Mouse (Mus musculus): ENCODE results near the gene Catspere2. TPM values are rescaled to one million over a fixed set of nuclear protein-coding genes. Genes with fewer than 3 reads are reported as not detected.
"Not testable (repeated sequence)": the region's sequence is repeated elsewhere in the genome, so short reads cannot be mapped to it uniquely, and the experiment has no call there.

Gene Catspere2
- under 1 TPM; 0.07 to 0.09 TPM for total RNA-seq (2021)
- long read RNA-seq, experiment 1, partial matches to known transcripts, result 0 of 5 reads
- long read RNA-seq, experiment 1, other reads (novel, unspliced or antisense), result 5 of 5 reads
- long read RNA-seq, experiment 2, partial matches to known transcripts, result 0 of 2 reads
- long read RNA-seq, experiment 2, other reads (novel, unspliced or antisense), result 2 of 2 reads

DNA sequence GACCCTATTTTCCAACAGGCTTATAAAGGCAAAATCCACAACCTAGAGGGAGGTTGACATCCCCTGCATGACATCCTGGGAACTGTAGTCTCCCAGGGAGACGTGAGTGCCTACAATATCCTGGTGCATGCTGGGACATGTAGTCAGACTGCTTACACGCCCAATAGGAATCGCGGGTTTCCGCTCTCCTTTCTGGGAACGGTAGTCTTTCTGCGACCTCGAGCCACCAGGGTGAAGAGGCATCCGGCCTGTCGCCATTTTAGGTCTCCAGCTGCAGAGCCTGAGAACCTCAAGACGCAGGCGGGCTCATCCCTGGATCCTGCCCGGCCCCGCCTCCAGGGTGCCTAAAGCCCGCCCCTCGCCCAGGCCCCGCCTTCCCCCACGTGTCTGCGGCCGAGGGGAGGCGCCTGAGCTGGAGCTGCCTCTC, at the start of gene Catspere2:
Gene Catspere2, plus strand, starts transcription at position 400 of the 427 bp plus-strand sequence.
- DNase-seq (ENCODE audit: low spot score), result peak; percentile 98

DNA sequence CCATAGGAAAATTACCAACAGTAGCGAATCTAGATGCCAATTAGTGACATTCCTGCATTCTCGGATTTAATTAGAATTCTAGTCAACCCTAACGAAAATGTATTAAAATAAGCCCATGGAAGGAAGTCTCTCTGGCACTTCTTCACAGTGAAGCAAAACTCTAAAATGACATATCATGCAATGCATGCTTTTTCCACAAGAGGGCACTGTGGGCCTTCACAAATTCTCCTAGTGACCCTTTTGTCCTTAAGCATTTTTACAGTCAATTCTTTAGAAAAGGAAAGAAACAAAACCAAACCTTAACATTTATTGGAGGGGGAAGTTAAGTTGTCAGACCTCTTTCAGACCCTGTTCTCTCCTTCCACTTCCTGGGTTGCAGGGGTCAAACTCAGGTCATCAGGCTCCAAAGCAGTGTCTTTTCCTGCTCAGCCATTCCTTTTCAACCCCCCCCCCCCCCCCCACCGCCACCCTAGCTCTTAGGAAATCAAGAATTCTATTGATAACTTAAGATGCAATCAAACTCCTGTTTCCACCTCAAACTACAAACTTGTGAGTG, 42.7 kb upstream of the Catspere2 start:
- DNase-seq (ENCODE audit: low spot score), result not testable (repeated sequence)

DNA sequence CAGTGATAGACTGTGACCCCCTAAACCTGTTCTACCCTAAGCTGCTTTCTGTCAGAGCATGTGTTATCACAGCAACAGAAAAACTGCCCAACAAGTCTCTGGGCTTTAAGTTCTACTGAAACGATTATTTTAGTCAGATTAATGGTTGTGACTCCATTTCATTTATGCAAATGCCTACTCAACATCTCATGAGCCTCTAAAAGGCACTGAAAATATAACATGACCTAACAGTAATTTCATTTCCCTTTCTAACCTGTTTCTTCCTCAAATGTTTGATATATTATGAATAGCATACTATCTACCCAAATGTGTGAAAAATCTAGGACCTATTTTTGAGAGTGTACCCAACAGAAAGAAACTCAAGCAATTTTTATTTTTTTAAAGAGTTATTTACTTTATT, 1.9 kb upstream of the Catspere2 start:
- no peak for DNase-seq (ENCODE audit: low spot score)

DNA sequence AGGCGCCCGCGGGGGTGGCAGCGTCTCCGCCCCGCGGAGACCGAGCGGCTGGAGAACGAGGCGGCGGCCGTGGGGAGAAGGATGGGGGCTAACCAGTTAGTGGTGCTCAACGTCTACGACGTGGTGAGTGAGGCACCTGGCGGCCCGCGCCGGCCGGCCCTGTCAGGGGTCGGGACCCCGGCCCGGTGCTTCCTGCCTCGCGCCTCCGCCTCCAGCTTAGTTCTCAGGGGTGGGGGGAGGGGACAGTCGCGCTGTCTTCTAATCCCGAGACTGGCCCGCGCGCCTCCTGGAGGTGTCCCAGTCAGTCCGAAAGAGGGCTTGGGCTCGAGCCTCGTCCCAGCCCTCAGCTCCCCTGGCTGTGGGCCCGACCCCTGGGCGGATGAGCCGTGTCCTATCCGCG, 359 bp downstream of the Catspere2 start:
- not testable (repeated sequence) for DNase-seq (ENCODE audit: low spot score)

DNA sequence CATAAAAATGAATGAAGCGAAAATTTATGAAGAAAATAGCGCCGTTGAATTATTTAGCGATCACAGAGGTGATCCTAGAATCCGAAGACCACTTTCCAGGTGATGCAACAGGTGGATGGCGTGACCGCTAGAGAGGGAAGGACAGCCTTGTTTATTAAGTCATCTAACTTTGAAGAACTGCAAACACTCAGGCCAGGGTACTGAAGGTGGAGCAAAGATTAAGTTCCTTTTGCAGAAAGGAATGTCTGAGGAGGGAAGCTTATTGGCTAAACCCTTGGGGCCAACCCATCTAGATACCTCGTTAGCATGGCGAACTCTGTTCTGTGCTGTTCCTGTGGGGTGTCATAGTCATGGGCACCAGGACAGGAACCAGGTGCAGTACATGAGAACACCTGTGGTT, 983 bp downstream of the Catspere2 start:
- DNase-seq (ENCODE audit: low spot score), result no peak

DNA sequence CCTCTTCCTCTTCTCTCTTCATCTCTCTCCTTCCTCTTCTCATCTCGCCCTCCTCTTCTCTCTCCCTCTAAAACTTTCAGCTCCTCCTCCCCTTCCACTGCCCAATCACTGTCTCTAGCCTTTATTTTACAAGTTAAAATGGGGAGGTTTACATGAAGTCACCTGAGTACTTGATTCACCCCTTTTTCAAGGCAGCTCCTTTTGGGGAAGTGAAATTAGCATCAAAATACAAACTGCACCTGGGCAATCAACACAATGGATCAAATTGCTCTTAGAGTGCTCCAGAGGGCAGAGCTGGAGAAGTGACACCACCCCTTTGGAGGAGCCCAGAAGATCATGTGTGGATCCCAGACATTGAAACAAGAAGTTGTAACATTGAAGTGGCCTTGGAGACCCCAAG, 4.3 kb downstream of the Catspere2 start:
- DNase-seq (ENCODE audit: low spot score), result not testable (repeated sequence)

GRCm38 (mm10) chr1:178072798-178073197, 89.6 kb downstream of the Catspere2 start:
- DNase-seq (ENCODE audit: low spot score), result not testable (repeated sequence)

DNA sequence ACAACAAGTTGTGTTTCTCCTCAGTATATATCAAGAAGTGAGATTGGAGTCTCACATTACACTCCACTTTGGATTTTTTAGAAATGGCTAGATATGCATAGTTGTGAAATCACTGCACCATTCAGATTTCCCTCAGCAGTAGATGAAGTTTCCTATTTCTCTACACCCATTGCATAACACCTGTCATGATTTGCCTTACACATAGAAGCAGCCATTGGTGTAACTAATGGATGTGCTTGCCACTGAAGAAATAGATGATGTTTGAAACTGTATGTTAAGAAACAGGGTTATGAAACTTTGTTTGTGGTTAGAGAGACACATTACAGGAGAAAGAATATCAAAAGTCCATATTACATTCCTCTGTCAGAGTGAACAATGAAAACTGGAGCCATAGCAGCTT, 114.6 kb downstream of the Catspere2 start:
- not testable (repeated sequence) for DNase-seq (ENCODE audit: low spot score)

DNA sequence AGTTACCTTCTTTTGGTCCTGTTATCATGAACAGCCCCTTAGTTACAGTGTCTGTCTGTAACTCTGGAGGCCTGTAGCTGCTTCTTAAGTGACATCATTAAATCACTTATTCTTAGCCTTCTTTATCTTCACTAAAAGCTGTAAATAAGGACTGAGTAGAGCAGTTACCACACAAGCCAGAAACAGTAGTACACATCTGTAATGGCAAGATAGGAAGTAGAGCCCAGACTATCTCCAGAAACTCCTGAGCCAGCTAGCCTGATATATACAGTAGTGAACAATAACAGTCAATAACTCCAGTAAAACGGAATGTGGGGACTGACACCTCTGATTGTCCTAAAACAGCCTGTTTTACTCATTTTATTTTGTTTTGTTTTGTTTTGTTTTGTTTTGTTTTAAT, 125.3 kb downstream of the Catspere2 start:
- DNase-seq (ENCODE audit: low spot score), result not testable (repeated sequence)

DNA sequence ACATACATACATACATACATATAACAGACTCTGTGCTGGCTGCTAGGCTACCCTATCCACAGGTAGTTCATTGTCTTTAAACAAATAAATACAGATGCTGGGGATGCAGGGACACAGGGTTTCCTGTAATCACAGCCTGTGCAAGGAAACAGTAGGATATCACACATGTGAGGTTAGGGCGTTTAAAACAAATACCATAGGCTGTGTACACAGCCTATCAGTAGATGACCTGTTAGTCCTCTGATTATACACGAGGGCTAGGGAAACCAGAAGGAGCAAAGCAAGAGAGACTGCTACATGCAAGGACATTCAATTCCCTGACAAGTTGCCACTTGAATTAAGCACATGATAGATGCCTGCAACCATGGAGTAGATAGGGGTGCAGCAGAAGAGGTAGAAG, 139.0 kb downstream of the Catspere2 start:
- DNase-seq (ENCODE audit: low spot score), result not testable (repeated sequence)

GRCm38 (mm10) chr1:178134288-178134687, 151.1 kb downstream of the Catspere2 start:
- no peak for DNase-seq (ENCODE audit: low spot score)

GRCm38 (mm10) chr1:178146513-178146912, 163.3 kb downstream of the Catspere2 start:
- DNase-seq (ENCODE audit: low spot score), result peak; percentile 36

DNA sequence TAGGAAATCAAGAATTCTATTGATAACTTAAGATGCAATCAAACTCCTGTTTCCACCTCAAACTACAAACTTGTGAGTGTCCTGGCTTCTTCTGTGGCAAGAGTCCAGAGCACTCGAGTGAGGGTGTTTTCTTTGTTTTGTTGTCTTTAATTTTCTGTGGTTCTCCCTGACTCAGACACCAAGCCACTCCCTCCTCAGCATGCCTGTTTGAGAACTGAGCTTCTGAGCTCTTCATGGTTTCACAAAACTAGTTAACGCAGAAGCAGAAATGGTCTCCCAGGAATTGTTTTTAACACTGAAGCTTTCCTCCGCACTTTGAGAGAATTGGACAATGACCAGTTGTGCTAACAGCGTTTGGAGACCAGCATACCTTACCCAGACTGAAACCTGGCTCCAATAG, 163.7 kb downstream of the Catspere2 start:
- DNase-seq (ENCODE audit: low spot score), result not testable (repeated sequence)

GRCm38 (mm10) chr1:178182251-178182650, 199.0 kb downstream of the Catspere2 start:
- no peak for DNase-seq (ENCODE audit: low spot score)

GRCm38 (mm10) chr1:178185591-178185990, 202.4 kb downstream of the Catspere2 start:
- no peak for DNase-seq (ENCODE audit: low spot score)

DNA sequence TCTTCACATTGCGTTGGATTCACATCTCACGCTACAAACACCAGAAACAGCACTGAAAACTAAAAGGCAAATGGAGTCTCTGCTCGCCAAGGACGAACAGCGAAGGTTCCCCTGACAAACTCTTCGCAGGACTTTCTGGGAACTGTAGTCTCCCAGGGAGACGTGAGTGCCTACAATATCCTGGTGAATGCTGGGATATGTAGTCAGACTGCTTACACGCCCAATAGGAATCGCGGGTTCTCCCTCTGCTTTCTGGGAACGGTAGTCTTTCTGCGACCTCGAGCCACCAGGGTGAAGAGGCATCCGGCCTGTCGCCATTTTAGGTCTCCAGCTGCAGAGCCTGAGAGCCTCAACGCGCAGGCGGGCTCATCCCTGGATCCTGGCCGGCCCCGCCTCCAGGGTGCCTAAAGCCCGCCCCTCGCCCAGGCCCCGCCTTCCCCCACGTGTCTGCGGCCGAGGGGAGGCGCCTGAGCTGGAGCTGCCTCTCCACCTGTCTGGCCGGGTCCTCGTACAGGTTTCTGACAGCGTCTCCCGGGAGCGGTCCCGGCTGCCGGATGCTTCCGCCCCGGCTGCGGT, 204.1 kb downstream of the Catspere2 start, which contains the start of gene Desi2:
Gene Desi2, plus strand, starts transcription at position 202 of the 576 bp plus-strand sequence.
- peak; percentile 97 for DNase-seq (ENCODE audit: low spot score)

DNA sequence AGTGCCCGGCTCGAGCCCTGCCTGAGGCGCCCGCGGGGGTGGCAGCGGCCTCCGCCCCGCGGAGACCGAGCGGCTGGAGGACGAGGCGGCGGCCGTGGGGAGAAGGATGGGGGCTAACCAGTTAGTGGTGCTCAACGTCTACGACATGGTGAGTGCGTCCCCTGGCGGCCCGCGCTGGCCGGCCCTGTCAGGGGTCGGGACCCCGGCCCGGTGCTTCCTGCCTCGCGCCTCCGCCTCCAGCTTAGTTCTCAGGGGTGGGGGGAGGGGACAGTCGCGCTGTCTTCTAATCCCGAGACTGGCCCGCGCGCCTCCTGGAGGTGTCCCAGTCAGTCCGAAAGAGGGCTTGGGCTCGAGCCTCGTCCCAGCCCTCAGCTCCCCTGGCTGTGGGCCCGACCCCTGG, 204.6 kb downstream of the Catspere2 start:
- not testable (repeated sequence) for DNase-seq (ENCODE audit: low spot score)

DNA sequence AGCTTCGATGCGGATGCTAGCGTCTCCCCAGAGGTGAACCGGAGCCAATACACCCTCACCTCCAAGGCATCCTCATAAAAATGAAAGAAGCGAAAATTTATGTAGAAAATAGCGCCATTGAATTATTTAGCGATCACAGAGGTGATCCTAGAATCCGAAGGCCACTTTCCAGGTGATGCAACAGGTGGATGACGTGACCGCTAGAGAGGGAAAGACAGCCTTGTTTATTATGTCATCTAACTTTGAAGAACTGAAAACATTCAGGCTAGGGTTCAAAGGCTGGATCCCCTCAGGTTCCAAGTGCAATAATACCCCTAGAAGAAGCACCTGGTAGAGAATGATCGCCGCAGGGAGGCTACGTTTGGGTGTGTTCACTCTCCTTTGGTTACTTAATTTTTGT, 205.2 kb downstream of the Catspere2 start:
- DNase-seq (ENCODE audit: low spot score), result no peak

GRCm38 (mm10) chr1:178205701-178206325, 222.6 kb downstream of the Catspere2 start:
- peak; percentile 20 for DNase-seq (ENCODE audit: low spot score)

DNA sequence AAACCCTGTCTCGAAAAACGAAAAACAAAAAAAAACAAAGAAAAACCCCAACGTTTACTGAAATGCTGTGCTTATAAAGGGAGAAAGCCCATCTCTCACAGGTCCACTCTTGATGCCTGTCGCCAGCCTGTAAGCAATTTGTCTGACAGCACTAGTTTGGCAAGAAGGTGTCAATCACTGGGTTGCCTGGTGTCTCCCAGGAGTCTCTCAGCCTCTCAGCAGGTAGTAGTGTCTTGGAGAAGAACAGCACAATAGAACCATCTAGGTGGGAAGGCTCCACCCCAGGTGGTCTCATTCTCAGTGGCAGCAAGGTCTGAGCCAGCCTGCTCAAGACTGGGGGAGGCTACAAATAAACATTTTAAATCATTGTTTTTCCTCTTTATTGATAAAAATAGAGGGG, 224.6 kb downstream of the Catspere2 start:
- not testable (repeated sequence) for DNase-seq (ENCODE audit: low spot score)

DNA sequence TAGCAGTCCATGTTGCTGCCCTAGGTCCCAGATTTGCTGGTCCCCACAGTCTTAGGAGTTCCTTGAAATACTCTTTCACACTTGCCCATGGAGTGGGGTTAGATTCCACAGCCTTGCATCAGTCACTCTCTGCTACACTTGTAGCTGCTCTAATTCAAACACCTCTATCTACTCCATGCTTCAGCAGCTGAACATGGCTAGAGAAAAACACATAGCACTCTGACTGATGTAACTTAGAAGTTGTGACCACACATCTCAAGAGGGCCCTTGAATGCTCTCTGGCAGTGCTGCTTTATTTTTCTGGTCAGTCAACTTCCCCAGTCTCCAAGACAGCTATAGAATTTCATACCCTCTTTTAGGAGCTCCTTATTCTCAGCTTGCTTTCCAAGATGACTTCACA, 226.7 kb downstream of the Catspere2 start:
- peak; percentile 22 for DNase-seq (ENCODE audit: low spot score)

- DNase-seq (ENCODE audit: low spot score), result no peak
Measured at GRCm38 (mm10) chr1:178217157-178217556, 233.9 kb downstream of the Catspere2 start.
